Mouse (Mus musculus): ENCODE measurements around the gene Sfta2. TPM values are rescaled to one million over a fixed set of nuclear protein-coding genes. Genes with fewer than 3 reads are reported as not detected.
A peak's percentile ranks its signal among the peaks of the same experiment; 100 is the strongest.

Sfta2 gene
- not detected in 2 replicates for polyA plus RNA-seq (2012; rRNA removed)

- no peak for DNase-seq (ENCODE audit: extremely low spot score in 1 of 2, low spot score in 1 of 2)
These were observed at the start of gene Sfta2 for GRCm38 (mm10) chr17:35601249-35601648. Sfta2 (plus strand) TSS chr17:35601549.

- no peak for DNase-seq (ENCODE audit: extremely low spot score in 1 of 2, low spot score in 1 of 2)
These were observed 49.4 kb upstream of the Sfta2 start, which contains the start of gene Cdsn for GRCm38 (mm10) chr17:35551881-35552414. Cdsn (plus strand) TSS chr17:35552128.

GRCm38 (mm10) chr17:35554321-35554720 lies 47.0 kb upstream of the Sfta2 start:
- no peak for DNase-seq (ENCODE audit: extremely low spot score in 1 of 2, low spot score in 1 of 2)

- DNase-seq (ENCODE audit: extremely low spot score in 1 of 2, low spot score in 1 of 2) = no peak
These were observed 46.5 kb upstream of the Sfta2 start for GRCm38 (mm10) chr17:35554761-35555397.

GRCm38 (mm10) chr17:35556186-35556765 lies 45.1 kb upstream of the Sfta2 start:
- DNase-seq (ENCODE audit: extremely low spot score in 1 of 2, low spot score in 1 of 2) = no peak

GRCm38 (mm10) chr17:35556812-35557211 lies 44.5 kb upstream of the Sfta2 start:
- DNase-seq (ENCODE audit: extremely low spot score in 1 of 2, low spot score in 1 of 2) = peak in 1 of 2 experiments; percentile 64

GRCm38 (mm10) chr17:35557351-35557750 lies 44.0 kb upstream of the Sfta2 start:
- DNase-seq (ENCODE audit: extremely low spot score in 1 of 2, low spot score in 1 of 2) = no peak

GRCm38 (mm10) chr17:35558216-35558615 lies 43.1 kb upstream of the Sfta2 start:
- no peak for DNase-seq (ENCODE audit: extremely low spot score in 1 of 2, low spot score in 1 of 2)

- DNase-seq (ENCODE audit: extremely low spot score in 1 of 2, low spot score in 1 of 2) = no peak
These were observed 34.2 kb upstream of the Sfta2 start, which contains the start of gene 2300002M23Rik for GRCm38 (mm10) chr17:35567150-35567549. 2300002M23Rik (plus strand) TSS chr17:35567450.

- no peak for DNase-seq (ENCODE audit: extremely low spot score in 1 of 2, low spot score in 1 of 2)
These were observed 33.6 kb upstream of the Sfta2 start for GRCm38 (mm10) chr17:35567767-35568166.

GRCm38 (mm10) chr17:35569091-35569944 lies 32.0 kb upstream of the Sfta2 start:
- no peak for DNase-seq (ENCODE audit: extremely low spot score in 1 of 2, low spot score in 1 of 2)

GRCm38 (mm10) chr17:35570836-35571235 lies 30.5 kb upstream of the Sfta2 start:
- no peak for DNase-seq (ENCODE audit: extremely low spot score in 1 of 2, low spot score in 1 of 2)

- DNase-seq (ENCODE audit: extremely low spot score in 1 of 2, low spot score in 1 of 2) = no peak
These were observed 29.9 kb upstream of the Sfta2 start for GRCm38 (mm10) chr17:35571477-35571876.

- DNase-seq (ENCODE audit: extremely low spot score in 1 of 2, low spot score in 1 of 2) = peak in 1 of 2 experiments; percentile 91
These were observed 23.1 kb upstream of the Sfta2 start for GRCm38 (mm10) chr17:35578211-35578610.

GRCm38 (mm10) chr17:35582900-35583299 lies 18.4 kb upstream of the Sfta2 start:
- DNase-seq (ENCODE audit: extremely low spot score in 1 of 2, low spot score in 1 of 2) = no peak

- DNase-seq (ENCODE audit: extremely low spot score in 1 of 2, low spot score in 1 of 2) = peak; percentile 63 to 95
These were observed 16.9 kb upstream of the Sfta2 start for GRCm38 (mm10) chr17:35584330-35584937.

GRCm38 (mm10) chr17:35587291-35587690 lies 14.1 kb upstream of the Sfta2 start:
- no peak for DNase-seq (ENCODE audit: extremely low spot score in 1 of 2, low spot score in 1 of 2)

GRCm38 (mm10) chr17:35588387-35588786 lies 13.0 kb upstream of the Sfta2 start:
- no peak for DNase-seq (ENCODE audit: extremely low spot score in 1 of 2, low spot score in 1 of 2)

GRCm38 (mm10) chr17:35590410-35591218 lies 10.7 kb upstream of the Sfta2 start:
- peak; percentile 53 to 92 for DNase-seq (ENCODE audit: extremely low spot score in 1 of 2, low spot score in 1 of 2)

GRCm38 (mm10) chr17:35591219-35591578 lies 10.2 kb upstream of the Sfta2 start:
- DNase-seq (ENCODE audit: extremely low spot score in 1 of 2, low spot score in 1 of 2) = no peak
